In genomic region chr10:107925306-107925705, GRCm38 (mm10) we compare ENCODE assay signal across 14 mouse cellular contexts. TPM values are rescaled to one million over a fixed set of nuclear protein-coding genes. Genes with fewer than 3 reads are reported as not detected.
DNase-seq lines count a peak whose midpoint lies in the region; ATAC-seq and TF ChIP-seq lines count a peak whose summit lies in the region.
"Had no signal": no experiment of that assay in that cellular context is flagged by ENCODE, and none has a peak within 500 bp of the region (broad histone marks: within the 10 kb centered on the region; RNA-seq: fewer than 3 reads in every experiment).

No protein-coding gene starts in this region.

- TF ChIP-seq CTCF in kidney, postnatal 0 days (IDR thresholded peaks at IDR 0.05; ENCODE audit: low read depth): peak; percentile 72
- TF ChIP-seq CTCF in cerebellum, adult 2 months (IDR thresholded peaks at IDR 0.05; ENCODE audit: borderline replicate concordance, insufficient read depth, low read depth, low read length): no peak

- no peak for ATAC-seq in kidney, postnatal 0 days (replicated peaks; ENCODE audit: low FRiP score, low read depth)
- ATAC-seq in megakaryocyte progenitor cell, adult 5-6 weeks (replicated peaks; ENCODE audit: poor library complexity): peak; percentile 45; the same call in 1 of the 2 replicates
- ATAC-seq: forebrain, embryonic 13.5 days had no signal

- no peaks in the 10 kb centered on the region for H3K36me3 ChIP-seq in kidney, postnatal 0 days (ENCODE audit: insufficient read depth, low read length)
- H3K36me3 ChIP-seq: hindbrain, embryonic 10.5 days; kidney, embryonic 15.5 days; neural tube, embryonic 13.5 days; stomach, embryonic 15.5 days had no signal

- H3K4me1 ChIP-seq in kidney, postnatal 0 days (replicated peaks; ENCODE audit: insufficient read depth, low read length): no peaks in the 10 kb centered on the region
- H3K4me1 ChIP-seq in cerebellum, adult 2 months (ENCODE audit: control insufficient read depth, insufficient read depth, low read length): no peaks in the 10 kb centered on the region
- H3K4me1 ChIP-seq: forebrain, embryonic 13.5 days; hindbrain, embryonic 10.5 days; neural tube, embryonic 13.5 days had no signal

- no peak overlapping the region for H3K27ac ChIP-seq in kidney, postnatal 0 days
- H3K27ac ChIP-seq in cerebellum, adult 2 months (ENCODE audit: insufficient read depth, low read length): no peak overlapping the region
- H3K27ac ChIP-seq: forebrain, embryonic 13.5 days; hindbrain, embryonic 10.5 days; kidney, embryonic 15.5 days; neural tube, embryonic 13.5 days; stomach, embryonic 15.5 days had no signal

- H3K9me3 ChIP-seq in kidney, postnatal 0 days (replicated peaks; ENCODE audit: low read length): no peaks in the 10 kb centered on the region
- H3K9me3 ChIP-seq: forebrain, embryonic 13.5 days; hindbrain, embryonic 10.5 days; kidney, embryonic 15.5 days; neural tube, embryonic 13.5 days; stomach, embryonic 15.5 days had no signal

- H3K4me3 ChIP-seq in kidney, postnatal 0 days (replicated peaks; ENCODE audit: low read depth, low read length): no peak overlapping the region
- no peak overlapping the region for H3K4me3 ChIP-seq in cerebellum, adult 2 months (replicated peaks; ENCODE audit: insufficient read depth, low read depth, low read length)
- H3K4me3 ChIP-seq: forebrain, embryonic 13.5 days; hindbrain, embryonic 10.5 days; kidney, embryonic 15.5 days; neural tube, embryonic 13.5 days; stomach, embryonic 15.5 days had no signal

- no peak overlapping the region for H3K9ac ChIP-seq in kidney, postnatal 0 days (ENCODE audit: low read depth, low read length)
- H3K9ac ChIP-seq: forebrain, embryonic 13.5 days; kidney, embryonic 15.5 days; neural tube, embryonic 13.5 days; stomach, embryonic 15.5 days had no signal

- DNase-seq in kidney, postnatal 0 days (ENCODE audit: low spot score): peak; percentile 65
- no peak for DNase-seq in kidney, postnatal 36 days
- DNase-seq in thymus, postnatal 14 days: peak; percentile 25
- no peak for DNase-seq in thymus, postnatal 36 days
- peak; percentile 23 for DNase-seq in R1 (ENCODE audit: low read depth, low spot score)
- DNase-seq in cerebellum, adult 2 months: no peak
- DNase-seq in kidney, postnatal 4 days: no peak
- DNase-seq: right cerebral cortex, postnatal 25 days had no signal

- H3K27me3 ChIP-seq in kidney, postnatal 0 days (ENCODE audit: insufficient read depth, low read length): no peaks in the 10 kb centered on the region
- H3K27me3 ChIP-seq in cerebellum, adult 2 months (ENCODE audit: control insufficient read depth, insufficient read depth, low read length): no peaks in the 10 kb centered on the region
- H3K27me3 ChIP-seq: forebrain, embryonic 13.5 days; kidney, embryonic 15.5 days; neural tube, embryonic 13.5 days; stomach, embryonic 15.5 days had no signal

- no peak for TF ChIP-seq POLR2A in cerebellum, adult 2 months (IDR thresholded peaks at IDR 0.05; ENCODE audit: borderline replicate concordance, insufficient read depth, low read length)

- H3K4me2 ChIP-seq in kidney, postnatal 0 days (ENCODE audit: low read length): no peak overlapping the region
- H3K4me2 ChIP-seq: forebrain, embryonic 13.5 days; kidney, embryonic 15.5 days; neural tube, embryonic 13.5 days; stomach, embryonic 15.5 days had no signal

RNA-seq across cellular contexts. Expression of gene Otogl, which starts 13.4 kb away (rescaled TPM):
- 0.01 and 0.04 TPM in 2 replicates for polyA plus RNA-seq in kidney, postnatal 0 days (2015; fragmentation: Nextera tagmentation; extraction: Ambion mirVana)
- 2.9 and 3.3 TPM in 2 replicates for total RNA-seq in megakaryocyte progenitor cell, adult 5-6 weeks (2015)
- total RNA-seq in megakaryocyte progenitor cell, adult 5-6 weeks (2017): 1.5 and 2.0 TPM in 2 replicates
- polyA plus RNA-seq in cerebellum, adult 2 months (2012; rRNA removed): 0.03 and 0.05 TPM in 2 replicates
- polyA plus RNA-seq: forebrain, embryonic 13.5 days; neural tube, embryonic 13.5 days had no signal

Comparison
In these comparisons a context has a peak if more than half of its experiments do, and no peak if none do; other contexts are left out.
1. DNase-seq: peak in kidney, postnatal 0 days (single experiment), thymus, postnatal 14 days (single experiment) and R1 (single experiment); none in kidney, postnatal 36 days (0 of 2), thymus, postnatal 36 days (0 of 2), cerebellum, adult 2 months (0 of 2) and kidney, postnatal 4 days (0 of 2).